16 mouse cellular contexts compared by ENCODE assay signal in the genomic region with DNA sequence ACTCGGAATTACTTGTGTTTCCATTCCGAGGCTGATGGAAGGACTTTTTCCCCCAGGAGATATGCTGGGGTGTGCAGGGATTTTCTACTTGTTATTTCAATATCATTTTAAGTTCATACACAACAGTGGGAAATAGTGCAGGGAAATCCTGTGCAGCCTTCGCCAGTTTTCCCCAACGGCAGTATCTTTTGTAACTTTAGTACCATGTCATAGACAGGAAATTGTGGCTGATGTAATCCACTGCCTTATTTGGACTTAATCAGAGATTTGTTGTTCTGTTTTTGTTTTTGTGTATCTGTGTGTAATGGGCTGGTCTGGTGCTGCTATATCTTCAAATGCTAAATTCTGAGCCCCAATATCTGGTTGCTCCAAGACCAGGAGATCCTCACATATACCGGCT.
DNase-seq lines count a peak whose midpoint lies in the region; ATAC-seq and TF ChIP-seq lines count a peak whose summit lies in the region.
"Had no signal": no experiment of that assay in that cellular context is flagged by ENCODE, and none has a peak within 500 bp of the region (broad histone marks: within the 10 kb centered on the region; RNA-seq: fewer than 3 reads in every experiment).

No protein-coding gene starts in this region.

- peaks cover 2% of the 10 kb centered on the region; the same call in 1 of the 2 replicates for H3K4me1 ChIP-seq in kidney, adult 2 months (ENCODE audit: control insufficient read depth, insufficient read depth, low read length)
- H3K4me1 ChIP-seq in lung, postnatal 0 days (ENCODE audit: insufficient read depth, low read depth, low read length) = no peaks in the 10 kb centered on the region
- H3K4me1 ChIP-seq in heart, postnatal 0 days (ENCODE audit: control insufficient read depth, insufficient read depth) = peaks cover 21% of the 10 kb centered on the region
- H3K4me1 ChIP-seq: megakaryocyte, embryonic 14.5 days had no signal

- 62% methylated on average over 5 of the region's 5 CpGs for WGBS in kidney, adult 2 months
- WGBS in lung, postnatal 0 days = 60% methylated on average over 5 of the region's 5 CpGs
- WGBS in heart, postnatal 0 days = 30% methylated on average over 5 of the region's 5 CpGs

- H3K4me2 ChIP-seq in lung, postnatal 0 days (replicated peaks; ENCODE audit: low read depth, low read length) = no peak overlapping the region
- no peak overlapping the region for H3K4me2 ChIP-seq in heart, postnatal 0 days (ENCODE audit: low read depth, low read length)
- H3K4me2 ChIP-seq: liver, embryonic 11.5 days; lung, embryonic 14.5 days had no signal

- H3K4me3 ChIP-seq in gastrocnemius, adult 2 months = no peak overlapping the region
- no peak overlapping the region for H3K4me3 ChIP-seq in kidney, adult 2 months (ENCODE audit: insufficient read depth, low read depth, low read length)
- H3K4me3 ChIP-seq in lung, postnatal 0 days (ENCODE audit: low read depth, low read length) = no peak overlapping the region
- no peak overlapping the region for H3K4me3 ChIP-seq in heart, postnatal 0 days (ENCODE audit: low read depth, low read length)
- H3K4me3 ChIP-seq: megakaryocyte, embryonic 14.5 days had no signal

- no peak for TF ChIP-seq POLR2A in kidney, adult 2 months (IDR thresholded peaks at IDR 0.05; ENCODE audit: low read depth, low read length)

- H3K9ac ChIP-seq in lung, postnatal 0 days (replicated peaks; ENCODE audit: low read depth) = no peak overlapping the region
- H3K9ac ChIP-seq in heart, postnatal 0 days (replicated peaks; ENCODE audit: low read depth, low read length) = no peak overlapping the region
- H3K9ac ChIP-seq: lung, embryonic 14.5 days had no signal

- no peak for TF ChIP-seq CTCF in gastrocnemius, adult 2 months (IDR thresholded peaks at IDR 0.05)
- TF ChIP-seq CTCF in kidney, adult 2 months (conservative IDR thresholded peaks at IDR 0.05; ENCODE audit: insufficient read depth, insufficient read length, low read depth, low read length) = no peak
- no peak for TF ChIP-seq CTCF in lung, postnatal 0 days (IDR thresholded peaks at IDR 0.05)
- TF ChIP-seq CTCF in heart, postnatal 0 days (IDR thresholded peaks at IDR 0.05; ENCODE audit: low read depth) = no peak

- ATAC-seq in lung, postnatal 0 days = no peak
- ATAC-seq in heart, postnatal 0 days (ENCODE audit: insufficient read depth, low read depth) = peak; percentile 24; the same call in 1 of the 2 replicates
- ATAC-seq: activated CD4-positive, CD25-positive, alpha-beta regulatory T cell, adult 4 months; forebrain, embryonic 16.5 days; inflammation-experienced regulatory T-cells, adult 6 months had no signal

- H3K9me3 ChIP-seq in lung, postnatal 0 days (ENCODE audit: low read length) = no peaks in the 10 kb centered on the region
- H3K9me3 ChIP-seq in heart, postnatal 0 days (replicated peaks; ENCODE audit: control insufficient read depth, low read length) = no peaks in the 10 kb centered on the region
- H3K9me3 ChIP-seq: megakaryocyte, embryonic 14.5 days had no signal

- peak overlapping the region; percentile 72 for H3K27ac ChIP-seq in gastrocnemius, adult 2 months
- H3K27ac ChIP-seq in kidney, adult 2 months (ENCODE audit: insufficient read depth, low read depth, low read length) = peak overlapping the region; percentile 56
- 0 out of 2 replicates have a peak overlapping the region, but pooled peaks have one; percentile 29 for H3K27ac ChIP-seq in lung, postnatal 0 days (ENCODE audit: low read length)
- peak overlapping the region; percentile 86 for H3K27ac ChIP-seq in heart, postnatal 0 days (ENCODE audit: low read depth)

- DNase-seq in gastrocnemius, adult 2 months = no peak
- DNase-seq in gastrocnemius, adult 8-10 months (ENCODE audit: low spot score in 2 of 2) = no peak
- DNase-seq in kidney, adult 2 months = peak; percentile 33
- DNase-seq in kidney, postnatal 25 days = no peak
- DNase-seq in lung, postnatal 0 days (ENCODE audit: low spot score) = peak; percentile 38
- DNase-seq in lung, postnatal 4 days = no peak
- DNase-seq in heart, postnatal 0 days (ENCODE audit: low spot score) = no peak
- no peak for DNase-seq in thymus, postnatal 25 days
- DNase-seq: cerebellum, postnatal 14 days; layer of hippocampus, adult 9-11 months; lung, embryonic 14.5 days had no signal

- intact Hi-C loops in gastrocnemius, adult 2 months (cut with DNase I) = no loop called here

- no peaks in the 10 kb centered on the region for H3K36me3 ChIP-seq in kidney, adult 2 months (ENCODE audit: control insufficient read depth, insufficient read depth, low read length)
- H3K36me3 ChIP-seq in lung, postnatal 0 days (ENCODE audit: insufficient read depth, low read length) = no peaks in the 10 kb centered on the region
- no peaks in the 10 kb centered on the region for H3K36me3 ChIP-seq in heart, postnatal 0 days (replicated peaks; ENCODE audit: control insufficient read depth, insufficient read depth, low read length)

- no peak for TF ChIP-seq EP300 in lung, postnatal 0 days (IDR thresholded peaks at IDR 0.05)
- no peak for TF ChIP-seq EP300 in heart, postnatal 0 days (IDR thresholded peaks at IDR 0.05; ENCODE audit: low read depth)

- no peaks in the 10 kb centered on the region for H3K27me3 ChIP-seq in kidney, adult 2 months (replicated peaks; ENCODE audit: control insufficient read depth, insufficient read depth, low read length)
- no peaks in the 10 kb centered on the region for H3K27me3 ChIP-seq in lung, postnatal 0 days (replicated peaks; ENCODE audit: insufficient read depth, low read length)
- no peaks in the 10 kb centered on the region for H3K27me3 ChIP-seq in heart, postnatal 0 days (ENCODE audit: control insufficient read depth, insufficient read depth, low read length)
- H3K27me3 ChIP-seq: megakaryocyte, embryonic 14.5 days had no signal

Comparison
In these comparisons a context has a peak if more than half of its experiments do, and no peak if none do; other contexts are left out.
1. DNase-seq: peak in kidney, adult 2 months (single experiment) and lung, postnatal 0 days (single experiment); none in gastrocnemius, adult 2 months (single experiment), gastrocnemius, adult 8-10 months (0 of 2), kidney, postnatal 25 days (0 of 2), lung, postnatal 4 days (0 of 2), heart, postnatal 0 days (single experiment) and thymus, postnatal 25 days (single experiment).
2. H3K27ac ChIP-seq: peak in every context shown above with its lines; median percentile 86 in heart, postnatal 0 days; 72 in gastrocnemius, adult 2 months; 56 in kidney, adult 2 months; 29 in lung, postnatal 0 days.